29 mouse cellular contexts compared by ENCODE assay signal in genomic region chr10:19414834-19415233, GRCm38 (mm10). TPM values are rescaled to one million over a fixed set of nuclear protein-coding genes. Genes with fewer than 3 reads are reported as not detected.
A peak's percentile ranks its signal among the peaks of the same experiment; 100 is the strongest.
DNase-seq lines count a peak whose midpoint lies in the region; ATAC-seq lines count a peak whose summit lies in the region.
"Had no signal": no experiment of that assay in that cellular context is flagged by ENCODE, and none has a peak within 500 bp of the region (broad histone marks: within the 10 kb centered on the region; RNA-seq: fewer than 3 reads in every experiment).

No protein-coding gene starts in this region.

- no peak overlapping the region for H3K4me3 ChIP-seq in hindbrain, embryonic 11.5 days (ENCODE audit: low read depth, low read length)
- no peak overlapping the region for H3K4me3 ChIP-seq in hindbrain, embryonic 16.5 days (ENCODE audit: low read length)
- H3K4me3 ChIP-seq in neural tube, embryonic 15.5 days (replicated peaks), result no peak overlapping the region
- no peak overlapping the region for H3K4me3 ChIP-seq in limb, embryonic 10.5 days
- H3K4me3 ChIP-seq: forebrain, embryonic 10.5 days; forebrain, embryonic 13.5 days; heart, embryonic 12.5 days; heart, embryonic 15.5 days had no signal

- no peak overlapping the region for H3K9ac ChIP-seq in hindbrain, embryonic 11.5 days (ENCODE audit: low read depth, low read length)
- no peak overlapping the region for H3K9ac ChIP-seq in hindbrain, embryonic 16.5 days (ENCODE audit: low read depth, low read length)
- no peak overlapping the region for H3K9ac ChIP-seq in neural tube, embryonic 15.5 days (replicated peaks)
- H3K9ac ChIP-seq: forebrain, embryonic 13.5 days; heart, embryonic 12.5 days; heart, embryonic 15.5 days had no signal

- WGBS in hindbrain, embryonic 11.5 days, result 41% methylated on average over 5 of the region's 5 CpGs
- 22% methylated on average over 5 of the region's 5 CpGs for WGBS in hindbrain, embryonic 16.5 days
- 10% methylated on average over 5 of the region's 5 CpGs for WGBS in neural tube, embryonic 15.5 days
- WGBS in limb, embryonic 10.5 days, result 18% methylated on average over 5 of the region's 5 CpGs

- no peaks in the 10 kb centered on the region for H3K9me3 ChIP-seq in hindbrain, embryonic 11.5 days (ENCODE audit: control insufficient read depth, low read length)
- peaks cover 3% of the 10 kb centered on the region; the same call in 1 of the 2 replicates for H3K9me3 ChIP-seq in hindbrain, embryonic 16.5 days (ENCODE audit: control insufficient read depth, low read length)
- H3K9me3 ChIP-seq in neural tube, embryonic 15.5 days (replicated peaks), result no peaks in the 10 kb centered on the region
- no peaks in the 10 kb centered on the region for H3K9me3 ChIP-seq in limb, embryonic 10.5 days (replicated peaks)
- H3K9me3 ChIP-seq: forebrain, embryonic 10.5 days; heart, embryonic 12.5 days; heart, embryonic 15.5 days had no signal

- no peaks in the 10 kb centered on the region for H3K36me3 ChIP-seq in hindbrain, embryonic 11.5 days (ENCODE audit: control insufficient read depth, insufficient read depth, low read length)
- no peaks in the 10 kb centered on the region for H3K36me3 ChIP-seq in hindbrain, embryonic 16.5 days (ENCODE audit: control insufficient read depth, insufficient read depth, low read length)
- H3K36me3 ChIP-seq in neural tube, embryonic 15.5 days, result no peaks in the 10 kb centered on the region
- no peaks in the 10 kb centered on the region for H3K36me3 ChIP-seq in limb, embryonic 10.5 days
- H3K36me3 ChIP-seq: forebrain, embryonic 10.5 days; heart, embryonic 12.5 days; heart, embryonic 15.5 days had no signal

- no peak for DNase-seq in hindbrain, embryonic 11.5 days (ENCODE audit: low spot score)
- peak; percentile 22 for DNase-seq in neural tube, embryonic 10.5 days (ENCODE audit: extremely low spot score, low spot score)
- no peak for DNase-seq in limb, embryonic 10.5 days (ENCODE audit: low spot score)
- no peak for DNase-seq in adrenal gland, adult 18-20 months (ENCODE audit: low spot score in 2 of 2)
- DNase-seq in adrenal gland, postnatal 4 days (ENCODE audit: low spot score in 2 of 2), result no peak
- DNase-seq: adrenal gland, adult 8-10 months; adrenal gland, postnatal 25 days; cerebellum, adult 18-20 months; cerebellum, adult 9-10 months; cerebellum, postnatal 14 days; gastrocnemius, postnatal 10 days; gastrocnemius, postnatal 36 days; heart, postnatal 10 days; heart, postnatal 36 days; kidney, adult 18-20 months had no signal

- no peak overlapping the region; the same call in 1 of the 2 replicates for H3K27ac ChIP-seq in hindbrain, embryonic 11.5 days (ENCODE audit: low read depth, low read length)
- H3K27ac ChIP-seq in hindbrain, embryonic 16.5 days (ENCODE audit: low read depth, low read length), result no peak overlapping the region
- H3K27ac ChIP-seq in neural tube, embryonic 15.5 days (replicated peaks), result no peak overlapping the region
- H3K27ac ChIP-seq in limb, embryonic 10.5 days, result peak overlapping the region; percentile 50; the same call in 1 of the 2 replicates
- H3K27ac ChIP-seq: forebrain, embryonic 10.5 days; forebrain, embryonic 13.5 days; heart, embryonic 15.5 days had no signal

- no peaks in the 10 kb centered on the region for H3K4me1 ChIP-seq in hindbrain, embryonic 11.5 days (replicated peaks; ENCODE audit: control insufficient read depth, insufficient read depth, low read length)
- no peaks in the 10 kb centered on the region for H3K4me1 ChIP-seq in hindbrain, embryonic 16.5 days (ENCODE audit: control insufficient read depth, insufficient read depth, low read depth, low read length)
- H3K4me1 ChIP-seq in neural tube, embryonic 15.5 days, result no peaks in the 10 kb centered on the region
- peaks cover 17% of the 10 kb centered on the region for H3K4me1 ChIP-seq in limb, embryonic 10.5 days
- H3K4me1 ChIP-seq: heart, embryonic 12.5 days; heart, embryonic 15.5 days had no signal

- H3K27me3 ChIP-seq in hindbrain, embryonic 11.5 days (ENCODE audit: control insufficient read depth, insufficient read depth, low read length), result no peaks in the 10 kb centered on the region
- peaks cover 2% of the 10 kb centered on the region; the same call in 1 of the 2 replicates for H3K27me3 ChIP-seq in hindbrain, embryonic 16.5 days (replicated peaks; ENCODE audit: control insufficient read depth, insufficient read depth, low read length)
- H3K27me3 ChIP-seq in neural tube, embryonic 15.5 days (replicated peaks), result peaks cover 11% of the 10 kb centered on the region; the same call in 1 of the 2 replicates
- no peaks in the 10 kb centered on the region for H3K27me3 ChIP-seq in limb, embryonic 10.5 days (ENCODE audit: low read depth, poor library complexity, severe bottlenecking)
- H3K27me3 ChIP-seq: forebrain, embryonic 13.5 days; heart, embryonic 12.5 days; heart, embryonic 15.5 days had no signal

- no peak overlapping the region for H3K4me2 ChIP-seq in hindbrain, embryonic 11.5 days (replicated peaks; ENCODE audit: low read depth, low read length)
- H3K4me2 ChIP-seq in hindbrain, embryonic 16.5 days (ENCODE audit: low read length), result no peak overlapping the region
- H3K4me2 ChIP-seq in neural tube, embryonic 15.5 days, result no peak overlapping the region
- H3K4me2 ChIP-seq: forebrain, embryonic 13.5 days; heart, embryonic 12.5 days; heart, embryonic 15.5 days had no signal

- ATAC-seq in hindbrain, embryonic 11.5 days (ENCODE audit: low FRiP score), result peak; percentile 64
- ATAC-seq in hindbrain, embryonic 16.5 days, result no peak
- ATAC-seq in neural tube, embryonic 15.5 days (ENCODE audit: low FRiP score), result no peak
- ATAC-seq: CD4-positive, CD25-positive, alpha-beta regulatory T cell, adult 4 months; forebrain, embryonic 13.5 days; forebrain, embryonic 16.5 days; intestine, embryonic 16.5 days had no signal

RNA-seq across cellular contexts. Expression of gene Olig3, which starts 58.5 kb away (rescaled TPM):
- 46.6 and 58.5 TPM in 2 replicates for polyA plus RNA-seq in hindbrain, embryonic 11.5 days (2014; fragmentation: Nextera tagmentation; extraction: Ambion mirVana)
- polyA plus RNA-seq in hindbrain, embryonic 16.5 days (2015; fragmentation: Nextera tagmentation; extraction: Ambion mirVana), result 5.0 and 6.7 TPM in 2 replicates
- polyA plus RNA-seq in neural tube, embryonic 15.5 days (2015; fragmentation: Nextera tagmentation; extraction: Ambion mirVana), result 14.9 and 17.3 TPM in 2 replicates
- polyA plus RNA-seq in limb, embryonic 10.5 days (2016; fragmentation: Nextera tagmentation; extraction: Ambion mirVana), result not detected in 2 replicates
- not detected for total RNA-seq in adrenal gland, adult 18-20 months (2021)
- total RNA-seq in adrenal gland, postnatal 4 days (2021), result not detected
- total RNA-seq: adrenal gland, adult 8-10 months; adrenal gland, postnatal 25 days; gastrocnemius, adult 18-20 months; gastrocnemius, postnatal 10 days; gastrocnemius, postnatal 36 days; granulocyte monocyte progenitor cell, adult 5-6 weeks; heart, adult 8-10 months; heart, postnatal 10 days; heart, postnatal 36 days; MEL had no signal
- polyA plus RNA-seq: C2C12; CD4-positive, CD25-positive, alpha-beta regulatory T cell, adult 4 months; heart, embryonic 15.5 days; intestine, embryonic 16.5 days had no signal
